Mouse (Mus musculus): ENCODE measurements around the gene Klhl26. TPM values are rescaled to one million over a fixed set of nuclear protein-coding genes. Genes with fewer than 3 reads are reported as not detected.
A peak's percentile ranks its signal among the peaks of the same experiment; 100 is the strongest.

Klhl26 gene
- polyA plus RNA-seq, 1 experiment from 2014 or later, result 26.8 TPM

DNA sequence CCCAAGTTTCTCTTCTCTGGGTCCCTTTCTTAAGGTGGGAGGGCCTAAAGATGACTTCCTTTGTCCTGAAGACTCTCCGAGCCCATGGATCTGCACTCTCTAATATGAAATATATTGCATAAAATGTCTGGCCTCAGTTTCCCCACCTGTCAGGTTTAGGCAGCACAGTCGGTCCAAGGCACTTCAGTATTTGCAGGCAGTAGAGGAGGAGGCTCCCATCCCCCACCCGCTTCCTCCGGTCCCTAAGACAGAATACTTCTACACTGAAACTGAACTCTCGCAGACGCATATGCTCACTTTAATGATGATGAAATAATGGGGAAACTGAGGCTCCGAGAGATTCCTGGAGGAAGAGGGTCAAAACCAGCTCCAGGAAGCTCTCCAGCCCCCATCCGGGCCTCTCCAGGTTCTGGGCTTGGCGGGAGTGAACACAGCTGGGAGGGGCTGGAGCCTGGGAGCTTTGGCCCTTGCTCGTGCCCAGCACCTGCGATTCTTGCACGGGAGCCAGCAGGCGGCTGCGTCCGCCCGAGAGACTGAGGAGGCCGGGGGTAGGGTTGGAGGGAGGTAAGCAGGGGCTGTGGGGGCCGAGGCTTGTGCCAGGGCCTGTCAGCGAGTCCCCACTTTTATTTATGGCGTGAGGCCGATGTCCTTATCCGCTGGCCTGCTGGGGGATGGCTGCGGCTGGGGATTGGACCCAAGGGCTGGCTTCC lies 25.2 kb upstream of the Klhl26 start:
- Histone ChIP-seq H3K4me2 (replicated peaks; ENCODE audit: low read depth, low read length) (0 out of 2 replicates have a peak overlapping the region, but pooled peaks have one; percentile 13), H3K36me3 (ENCODE audit: insufficient read depth, low read length) (no peaks in the 10 kb centered on the region; the same call in 1 of the 2 replicates), H3K4me3 (ENCODE audit: low read length) (no peak overlapping the region), H3K27ac (ENCODE audit: low read length) (no peak overlapping the region), H3K4me1 (ENCODE audit: insufficient read depth, low read length) (peaks cover 42% of the 10 kb centered on the region), H3K9me3 (ENCODE audit: low read length) (no peaks in the 10 kb centered on the region), H3K27me3 (ENCODE audit: insufficient read depth, low read length) (peaks cover 72% of the 10 kb centered on the region), H3K9ac (replicated peaks; ENCODE audit: low read length) (0 out of 2 replicates have a peak overlapping the region, but pooled peaks have one; percentile 18)
- ATAC-seq (ENCODE audit: low FRiP score, low TSS enrichment), result no peak
- 7% methylated on average over 23 of the region's 23 CpGs for WGBS

DNA sequence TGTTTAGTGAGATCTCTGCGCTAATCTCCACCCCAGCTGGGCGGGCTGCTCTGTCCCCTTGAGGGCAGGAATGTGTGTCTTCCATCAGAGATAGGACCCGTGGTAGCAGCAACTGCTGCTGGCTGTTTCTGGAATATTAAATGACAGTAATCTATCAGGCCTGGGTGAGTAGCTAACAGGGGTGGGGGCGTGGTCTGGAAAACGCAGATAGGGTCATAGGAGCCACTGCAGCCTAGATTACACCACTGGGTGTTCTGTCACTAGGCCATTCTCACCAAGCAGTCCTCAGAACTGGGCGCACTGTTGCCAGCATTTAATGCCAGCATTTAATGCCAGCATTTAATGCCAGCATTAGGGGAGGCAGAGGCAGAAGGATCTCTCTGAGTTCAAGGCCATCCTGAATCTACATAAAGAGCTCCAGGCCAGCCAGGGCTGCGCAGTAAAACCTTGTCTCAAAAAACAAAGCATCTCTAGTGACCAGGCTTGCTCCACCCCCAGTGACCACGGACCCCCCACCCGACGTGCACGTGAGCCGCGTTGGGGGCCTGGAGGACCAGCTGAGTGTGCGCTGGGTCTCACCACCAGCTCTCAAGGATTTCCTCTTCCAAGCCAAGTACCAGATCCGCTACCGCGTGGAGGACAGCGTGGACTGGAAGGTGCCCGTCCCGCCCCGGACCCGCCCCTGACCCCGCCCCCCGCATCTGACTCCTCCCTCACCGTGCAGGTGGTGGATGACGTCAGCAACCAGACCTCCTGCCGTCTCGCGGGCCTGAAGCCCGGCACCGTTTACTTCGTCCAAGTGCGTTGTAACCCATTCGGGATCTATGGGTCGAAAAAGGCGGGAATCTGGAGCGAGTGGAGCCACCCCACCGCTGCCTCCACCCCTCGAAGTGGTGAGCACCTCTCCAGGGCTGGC lies 23.9 kb upstream of the Klhl26 start:
- 9% methylated on average over 39 of the region's 39 CpGs for WGBS
- Histone ChIP-seq H3K4me2 (replicated peaks; ENCODE audit: low read depth, low read length) (peak overlapping the region; percentile 45), H3K4me3 (ENCODE audit: low read length) (peak overlapping the region; percentile 26), H3K9ac (replicated peaks; ENCODE audit: low read length) (no peak overlapping the region), H3K9me3 (ENCODE audit: low read length) (no peaks in the 10 kb centered on the region), H3K27ac (ENCODE audit: low read length) (no peak overlapping the region), H3K4me1 (ENCODE audit: insufficient read depth, low read length) (peaks cover 35% of the 10 kb centered on the region), H3K27me3 (ENCODE audit: insufficient read depth, low read length) (peaks cover 86% of the 10 kb centered on the region), H3K36me3 (ENCODE audit: insufficient read depth, low read length) (no peaks in the 10 kb centered on the region; the same call in 1 of the 2 replicates)
- ATAC-seq (ENCODE audit: low FRiP score, low TSS enrichment), result no peak

DNA sequence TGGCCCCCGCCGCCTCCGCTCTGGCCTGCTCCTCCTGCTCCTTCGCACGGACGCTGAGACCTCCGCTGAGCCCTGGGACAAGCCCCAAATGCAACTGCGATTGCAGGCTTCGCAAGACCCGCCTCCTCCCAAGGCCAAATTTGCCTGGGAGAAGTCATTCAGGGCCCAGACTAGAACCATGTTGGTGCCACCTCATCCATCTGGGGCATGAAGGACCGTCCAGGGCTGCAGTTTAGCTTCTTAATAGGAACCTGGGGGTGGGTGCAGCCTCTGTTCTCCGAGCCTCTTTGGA lies 18.9 kb upstream of the Klhl26 start:
- H3K4me2 ChIP-seq (replicated peaks; ENCODE audit: low read depth, low read length), result peak overlapping the region; percentile 24
- H3K9me3 ChIP-seq (ENCODE audit: low read length), result no peaks in the 10 kb centered on the region
- H3K4me1 ChIP-seq (ENCODE audit: insufficient read depth, low read length), result peaks cover 41% of the 10 kb centered on the region
- peaks cover 100% of the 10 kb centered on the region for H3K27me3 ChIP-seq (ENCODE audit: insufficient read depth, low read length)
- H3K4me3 ChIP-seq (ENCODE audit: low read length), result peak overlapping the region; percentile 45; the same call in 1 of the 2 replicates
- 12% methylated on average over 9 of the region's 12 CpGs for WGBS
- H3K27ac ChIP-seq (ENCODE audit: low read length), result no peak overlapping the region
- H3K9ac ChIP-seq (replicated peaks; ENCODE audit: low read length), result 0 out of 2 replicates have a peak overlapping the region, but pooled peaks have one; percentile 24
- H3K36me3 ChIP-seq (ENCODE audit: insufficient read depth, low read length), result no peaks in the 10 kb centered on the region
- ATAC-seq (ENCODE audit: low FRiP score, low TSS enrichment), result no peak

DNA sequence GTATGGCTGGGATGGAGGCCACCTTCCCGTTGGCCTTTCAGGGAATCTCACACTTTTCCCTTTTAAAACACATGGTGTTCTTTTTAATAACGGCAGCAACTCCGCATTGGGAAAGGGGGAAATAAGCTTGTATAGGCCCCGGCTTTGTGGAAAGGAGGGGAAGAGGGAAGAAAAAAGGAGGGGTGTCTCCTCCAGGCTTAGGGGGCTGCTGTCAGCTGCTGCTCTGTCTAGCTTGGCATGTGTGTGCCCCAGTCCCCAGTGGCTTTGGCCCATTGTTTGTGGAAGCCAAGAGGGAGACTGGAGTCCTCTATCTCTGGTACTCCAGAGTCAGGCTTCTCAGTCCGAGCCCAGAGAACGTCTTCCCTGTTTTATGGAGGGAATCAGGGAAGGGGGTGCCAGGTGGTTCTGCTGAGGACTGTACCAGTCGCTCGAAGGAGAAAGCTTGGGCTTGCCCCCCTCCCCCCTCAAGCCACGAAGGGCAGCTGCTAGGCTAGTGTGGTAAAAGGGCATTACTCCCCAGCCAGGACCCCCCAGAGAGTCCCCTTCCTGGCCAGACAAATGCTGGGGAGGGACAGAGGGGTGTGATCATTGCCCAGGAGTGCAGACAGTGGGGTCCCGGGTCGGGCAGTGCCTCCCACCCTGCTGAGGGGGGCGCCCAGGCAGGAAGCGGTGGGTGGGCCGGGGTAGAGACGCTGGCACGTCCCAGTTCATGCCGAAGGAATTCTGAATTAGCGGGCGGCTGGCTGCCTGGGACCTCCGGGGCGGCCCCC lies 18.4 kb upstream of the Klhl26 start:
- Histone ChIP-seq H3K4me1 (ENCODE audit: insufficient read depth, low read length) (peaks cover 46% of the 10 kb centered on the region), H3K9me3 (ENCODE audit: low read length) (no peaks in the 10 kb centered on the region), H3K4me2 (replicated peaks; ENCODE audit: low read depth, low read length) (peak overlapping the region; percentile 24), H3K36me3 (ENCODE audit: insufficient read depth, low read length) (no peaks in the 10 kb centered on the region), H3K27ac (ENCODE audit: low read length) (no peak overlapping the region), H3K27me3 (ENCODE audit: insufficient read depth, low read length) (peaks cover 100% of the 10 kb centered on the region), H3K9ac (replicated peaks; ENCODE audit: low read length) (0 out of 2 replicates have a peak overlapping the region, but pooled peaks have one; percentile 24), H3K4me3 (ENCODE audit: low read length) (peak overlapping the region; percentile 45)
- no peak for ATAC-seq (ENCODE audit: low FRiP score, low TSS enrichment)
- WGBS, result 4% methylated on average over 17 of the region's 21 CpGs

DNA sequence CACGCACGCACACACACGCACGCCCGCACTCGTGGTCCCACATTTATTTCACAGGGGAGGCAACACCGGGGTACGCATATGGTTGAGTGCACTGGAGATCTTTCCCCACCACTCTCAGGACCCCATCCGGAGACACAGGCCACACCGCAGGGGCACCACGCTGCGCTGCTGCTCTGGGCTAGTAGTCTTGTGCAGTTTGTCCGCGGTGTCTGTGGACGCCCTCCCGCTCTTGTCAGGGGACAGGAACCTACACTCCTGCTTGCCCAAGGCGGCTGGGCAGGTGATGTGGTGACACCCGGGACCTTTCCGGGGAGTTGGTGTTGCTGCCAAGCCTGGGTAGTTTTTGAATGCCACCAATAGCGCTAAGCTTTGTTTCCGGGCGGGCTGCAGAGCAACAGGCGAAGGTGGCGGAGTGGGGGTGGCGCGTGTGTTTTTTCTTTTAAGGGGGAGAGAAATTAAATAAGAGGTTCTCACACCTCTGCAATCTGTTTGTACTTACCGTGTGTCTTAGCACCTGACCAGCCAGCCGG lies 17.7 kb upstream of the Klhl26 start:
- peak overlapping the region; percentile 74; the same call in 1 of the 2 replicates for H3K4me2 ChIP-seq (replicated peaks; ENCODE audit: low read depth, low read length)
- no peaks in the 10 kb centered on the region for H3K9me3 ChIP-seq (ENCODE audit: low read length)
- H3K27me3 ChIP-seq (ENCODE audit: insufficient read depth, low read length), result peaks cover 100% of the 10 kb centered on the region
- H3K27ac ChIP-seq (ENCODE audit: low read length), result no peak overlapping the region
- H3K9ac ChIP-seq (replicated peaks; ENCODE audit: low read length), result no peak overlapping the region
- peak overlapping the region; percentile 45 for H3K4me3 ChIP-seq (ENCODE audit: low read length)
- no peaks in the 10 kb centered on the region for H3K36me3 ChIP-seq (ENCODE audit: insufficient read depth, low read length)
- peaks cover 51% of the 10 kb centered on the region for H3K4me1 ChIP-seq (ENCODE audit: insufficient read depth, low read length)
- 1% methylated on average over 27 of the region's 28 CpGs for WGBS
- no peak for ATAC-seq (ENCODE audit: low FRiP score, low TSS enrichment)

DNA sequence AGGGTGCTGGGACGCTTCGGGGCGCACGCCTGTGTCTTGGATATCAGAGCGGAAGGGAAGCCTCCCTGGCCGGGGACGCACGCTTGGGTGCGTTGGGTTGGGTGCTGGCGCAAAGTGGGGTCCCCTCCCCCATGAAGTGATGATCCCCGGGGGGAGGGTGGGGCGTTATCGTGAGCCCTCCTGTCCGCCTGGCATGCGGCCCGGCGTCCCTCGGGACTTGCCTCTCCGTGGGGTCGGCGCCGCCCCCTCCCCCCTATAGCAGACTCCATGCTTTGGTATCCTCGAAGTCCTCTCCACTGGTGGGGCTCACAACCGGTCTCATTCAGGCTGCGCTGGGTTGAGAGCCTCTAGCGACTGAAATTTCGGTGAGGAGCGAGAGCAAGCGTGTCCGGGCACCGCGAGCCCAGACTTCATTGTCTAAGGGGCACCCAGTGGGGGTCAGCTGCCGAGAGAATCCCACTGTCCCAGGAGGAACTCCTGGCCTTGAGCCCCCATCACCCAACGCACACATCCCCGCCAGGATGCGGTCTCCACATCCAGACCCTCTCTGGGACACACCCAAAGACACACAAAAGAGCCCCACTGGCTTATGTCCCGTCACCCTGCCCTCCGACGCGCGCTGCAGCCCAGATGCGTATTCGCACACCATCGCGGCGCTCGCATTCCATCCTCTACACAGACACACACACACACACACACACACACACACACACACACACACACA lies 17.1 kb upstream of the Klhl26 start:
- Histone ChIP-seq H3K27me3 (ENCODE audit: insufficient read depth, low read length) (peaks cover 100% of the 10 kb centered on the region), H3K9ac (replicated peaks; ENCODE audit: low read length) (peak overlapping the region; percentile 50; the same call in 1 of the 2 replicates), H3K4me1 (ENCODE audit: insufficient read depth, low read length) (peaks cover 57% of the 10 kb centered on the region), H3K9me3 (ENCODE audit: low read length) (no peaks in the 10 kb centered on the region), H3K4me3 (ENCODE audit: low read length) (peak overlapping the region; percentile 45), H3K27ac (ENCODE audit: low read length) (no peak overlapping the region), H3K36me3 (ENCODE audit: insufficient read depth, low read length) (no peaks in the 10 kb centered on the region), H3K4me2 (replicated peaks; ENCODE audit: low read depth, low read length) (peak overlapping the region; percentile 74)
- 1% methylated on average over 46 of the region's 47 CpGs for WGBS
- ATAC-seq (ENCODE audit: low FRiP score, low TSS enrichment), result no peak

DNA sequence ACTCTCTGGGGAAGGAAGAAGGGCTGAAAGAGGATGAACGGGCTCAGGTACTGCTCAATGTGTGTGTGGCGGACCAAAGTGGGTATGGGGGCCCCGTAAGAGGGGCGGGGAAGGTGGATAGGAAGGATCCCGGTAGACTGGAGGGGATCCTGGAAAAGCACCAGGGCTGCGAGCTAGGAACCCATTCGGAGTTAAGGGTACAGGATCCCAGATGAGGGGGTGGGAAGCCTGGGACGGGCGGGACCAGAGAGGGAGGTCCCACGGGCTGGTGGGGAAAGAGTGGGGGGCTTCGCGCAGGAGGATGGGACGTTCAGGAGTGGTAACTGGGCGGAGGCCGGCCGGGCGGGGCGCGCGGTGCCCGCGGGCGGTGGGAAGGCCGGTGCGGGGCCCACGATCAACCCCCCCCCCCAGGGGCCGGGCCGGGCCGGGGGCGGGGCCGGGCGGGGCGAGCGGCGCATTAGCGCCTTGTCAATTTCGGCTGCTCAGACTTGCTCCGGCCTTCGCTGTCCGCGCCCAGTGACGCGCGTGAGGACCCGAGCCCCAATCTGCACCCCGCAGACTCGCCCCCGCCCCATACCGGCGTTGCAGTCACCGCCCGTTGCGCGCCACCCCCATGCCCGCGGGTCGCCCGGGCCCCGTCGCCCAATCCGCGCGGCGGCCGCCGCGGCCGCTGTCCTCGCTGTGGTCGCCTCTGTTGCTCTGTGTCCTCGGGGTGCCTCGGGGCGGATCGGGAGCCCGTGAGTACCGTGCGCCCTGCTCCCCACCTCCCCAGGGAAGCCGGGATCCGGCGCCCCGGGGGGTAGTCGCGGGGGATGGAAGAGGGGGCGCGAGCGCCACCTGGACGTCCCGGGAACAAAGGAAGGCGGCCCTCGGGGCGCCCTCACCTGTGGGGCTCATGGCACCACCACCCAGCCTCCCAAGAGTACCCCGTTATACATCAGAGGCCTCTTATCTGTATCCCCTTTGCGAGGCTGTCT lies 16.2 kb upstream of the Klhl26 start, which contains the start of gene Crlf1:
Crlf1 (plus strand) TSS at position 495 of the 977 bp plus-strand sequence.
- Histone ChIP-seq H3K4me1 (ENCODE audit: insufficient read depth, low read length) (peaks cover 66% of the 10 kb centered on the region), H3K27ac (ENCODE audit: low read length) (no peak within 1 kb of the TSS), H3K4me2 (replicated peaks; ENCODE audit: low read depth, low read length) (peak within 1 kb of the TSS; percentile 74), H3K9ac (replicated peaks; ENCODE audit: low read length) (peak within 1 kb of the TSS; percentile 50), H3K27me3 (ENCODE audit: insufficient read depth, low read length) (peaks cover 100% of the 10 kb centered on the region), H3K4me3 (ENCODE audit: low read length) (peak within 1 kb of the TSS; percentile 45), H3K9me3 (ENCODE audit: low read length) (no peaks in the 10 kb centered on the region), H3K36me3 (ENCODE audit: insufficient read depth, low read length) (no peaks in the 10 kb centered on the region)
- under 1% methylated on average over 56 of the region's 93 CpGs for WGBS
- no peak for ATAC-seq (ENCODE audit: low FRiP score, low TSS enrichment)

DNA sequence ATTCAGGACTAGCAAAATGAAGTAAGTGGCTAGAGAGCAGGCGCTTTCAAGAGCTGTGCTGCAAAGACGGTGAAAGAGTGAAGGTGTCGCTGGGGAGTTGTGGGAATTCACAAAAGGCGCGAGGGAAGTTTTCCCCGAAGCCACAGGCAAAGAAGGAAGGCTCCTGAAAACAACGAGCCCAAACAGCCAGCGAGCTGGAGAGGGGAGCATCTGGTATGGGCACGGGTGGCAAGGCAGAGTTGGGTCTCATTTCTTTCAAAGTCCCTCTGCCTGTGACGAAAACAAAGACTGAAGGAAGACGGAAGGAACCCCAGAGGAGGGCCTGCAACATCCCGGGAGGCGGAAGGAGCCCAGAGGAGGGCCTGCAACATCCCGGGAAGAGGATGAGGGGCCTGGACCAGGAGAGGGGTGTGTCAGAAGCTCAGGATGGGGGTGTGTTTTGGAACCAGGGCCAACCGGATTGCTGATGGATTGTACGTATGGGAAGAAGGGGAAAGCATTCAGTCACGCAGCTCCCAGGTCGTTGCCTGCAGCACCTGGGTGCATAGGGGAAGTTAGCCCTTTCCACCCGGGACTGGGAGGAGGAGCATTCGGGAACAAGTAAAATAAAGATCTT lies 14.2 kb upstream of the Klhl26 start:
- peaks cover 73% of the 10 kb centered on the region for H3K4me1 ChIP-seq (ENCODE audit: insufficient read depth, low read length)
- peak overlapping the region; percentile 29; the same call in 1 of the 2 replicates for H3K4me2 ChIP-seq (replicated peaks; ENCODE audit: low read depth, low read length)
- H3K27ac ChIP-seq (ENCODE audit: low read length), result no peak overlapping the region
- 4% methylated on average over 20 of the region's 20 CpGs for WGBS
- peaks cover 99% of the 10 kb centered on the region for H3K27me3 ChIP-seq (ENCODE audit: insufficient read depth, low read length)
- no peaks in the 10 kb centered on the region for H3K9me3 ChIP-seq (ENCODE audit: low read length)
- H3K9ac ChIP-seq (replicated peaks; ENCODE audit: low read length), result no peak overlapping the region
- no peak overlapping the region for H3K4me3 ChIP-seq (ENCODE audit: low read length)
- no peaks in the 10 kb centered on the region for H3K36me3 ChIP-seq (ENCODE audit: insufficient read depth, low read length)
- ATAC-seq (ENCODE audit: low FRiP score, low TSS enrichment), result no peak
